Mouse (Mus musculus) stomach, embryonic 16.5 days (tissue): Measurements from ENCODE around the gene Ccdc8. TPM values are rescaled to one million over a fixed set of nuclear protein-coding genes. Genes with fewer than 3 reads are reported as not detected.

Experiments used
- ATAC-seq: fragments of 200-750 bp; cut with Nextera tagmentation; 2 replicates; pipeline ENCODE4 v1.8.0; 2017; ENCODE audit warnings: moderate number of reproducible peaks, moderate TSS enrichment; ENCODE audit not compliant: insufficient read depth, low FRiP score
- H3K27ac ChIP-seq: fragments of 300-500 bp; sonication (generic); 2 replicates; pipeline ENCODE4 v1.5.1; 2014; ENCODE audit warnings: low read length
- H3K27me3 ChIP-seq: fragments of 300-500 bp; sonication (generic); 2 replicates; pipeline ENCODE4 v1.6.1; 2014; ENCODE audit warnings: low read length, control low read depth, mixed read lengths; ENCODE audit not compliant: control insufficient read depth, insufficient read depth
- H3K36me3 ChIP-seq: fragments of 300-500 bp; sonication (generic); 2 replicates; pipeline ENCODE4 v1.6.1; 2014; ENCODE audit warnings: low read length; ENCODE audit not compliant: control insufficient read depth, insufficient read depth
- H3K4me1 ChIP-seq: fragments of 300-500 bp; sonication (generic); 2 replicates; pipeline ENCODE4 v1.6.1; 2014; ENCODE audit warnings: low read length, control low read depth, mixed read lengths; ENCODE audit not compliant: control insufficient read depth, insufficient read depth
- H3K4me2 ChIP-seq: fragments of 300-500 bp; sonication (generic); 2 replicates; pipeline ENCODE4 v1.6.1; 2014; ENCODE audit warnings: low read depth, low read length, mixed read lengths
- H3K4me3 ChIP-seq: fragments of 300-500 bp; sonication (generic); replicated peaks from 2 replicates; pipeline ENCODE4 v1.5.1; 2014; ENCODE audit warnings: mild to moderate bottlenecking, low read length
- H3K9ac ChIP-seq: fragments of 300-500 bp; sonication (generic); 2 replicates; pipeline ENCODE4 v1.6.1; 2014; ENCODE audit warnings: low read length
- H3K9me3 ChIP-seq: fragments of 300-500 bp; sonication (generic); replicated peaks from 2 replicates; pipeline ENCODE4 v1.6.1; 2016; ENCODE audit warnings: low read length, control low read depth; ENCODE audit not compliant: control insufficient read depth
- WGBS: fragments of 180-500 bp; shearing (Covaris S2); extraction: QIAGEN DNeasy Blood & Tissue Kit; methylation state at CpG from one replicate; pipeline ENCODE4 v1.1.7; 2014; 5-methylcytosine and 5-hydroxymethylcytosine counted together
- polyA plus RNA-seq: library from polyadenylated mRNA; unstranded; fragments of >200 nt; fragmentation: Nextera tagmentation; extraction: Ambion mirVana; gene quantifications from 2 replicates; pipeline ENCODE4 v1.2.1, GENCODE M21; 2015

Gene Ccdc8
- 40.4 and 45.1 TPM in 2 replicates for polyA plus RNA-seq

GRCm38 (mm10) chr7:16992451-16992807 is at the start of gene Ccdc8:
Ccdc8 (plus strand) TSS chr7:16992708.
- H3K27me3 ChIP-seq: no peaks in the 10 kb centered on the region
- ATAC-seq: no peak
- H3K4me3 ChIP-seq: peak within 1 kb of the TSS; percentile 61
- H3K36me3 ChIP-seq: 0 out of 2 replicates have a peak, but pooled peaks cover under 1% of the 10 kb centered on the region
- H3K27ac ChIP-seq: peak within 1 kb of the TSS; percentile 95
- H3K9ac ChIP-seq: peak within 1 kb of the TSS; percentile 55
- H3K4me1 ChIP-seq: peaks cover 66% of the 10 kb centered on the region
- WGBS: 92% methylated on average over 5 of the region's 5 CpGs
- peak within 1 kb of the TSS; percentile 81 for H3K4me2 ChIP-seq
- no peaks in the 10 kb centered on the region for H3K9me3 ChIP-seq

- 46% methylated on average over 4 of the region's 4 CpGs for WGBS
- Histone ChIP-seq H3K27ac (no peak overlapping the region; the same call in 1 of the 2 replicates), H3K27me3 (peaks cover 25% of the 10 kb centered on the region), H3K9ac (no peak overlapping the region), H3K4me1 (peaks cover 42% of the 10 kb centered on the region), H3K9me3 (no peaks in the 10 kb centered on the region), H3K4me3 (no peak overlapping the region), H3K4me2 (no peak overlapping the region), H3K36me3 (no peaks in the 10 kb centered on the region)
- ATAC-seq: no peak
These were observed 49.6 kb upstream of the Ccdc8 start for GRCm38 (mm10) chr7:16942861-16943260.

GRCm38 (mm10) chr7:16944061-16944807 is 48.3 kb upstream of the Ccdc8 start, which contains the start of gene Pnmal2:
Pnmal2 (plus strand) TSS chr7:16944682.
- peak within 1 kb of the TSS; percentile 70 for H3K4me3 ChIP-seq
- H3K36me3 ChIP-seq: no peaks in the 10 kb centered on the region
- no peak within 1 kb of the TSS for H3K27ac ChIP-seq
- peaks cover 48% of the 10 kb centered on the region for H3K4me1 ChIP-seq
- ATAC-seq: peak; percentile 85
- H3K4me2 ChIP-seq: peak within 1 kb of the TSS; percentile 87
- H3K9ac ChIP-seq: peak within 1 kb of the TSS; percentile 84
- 13% methylated on average over 36 of the region's 36 CpGs for WGBS
- peaks cover 27% of the 10 kb centered on the region for H3K27me3 ChIP-seq
- no peaks in the 10 kb centered on the region for H3K9me3 ChIP-seq

GRCm38 (mm10) chr7:16944808-16945315 is 47.6 kb upstream of the Ccdc8 start:
- H3K9ac ChIP-seq: peak overlapping the region; percentile 84
- no peaks in the 10 kb centered on the region for H3K36me3 ChIP-seq
- ATAC-seq: peak; percentile 5; the same call in 1 of the 2 replicates
- H3K4me3 ChIP-seq: peak overlapping the region; percentile 70
- H3K4me1 ChIP-seq: peaks cover 53% of the 10 kb centered on the region
- no peaks in the 10 kb centered on the region for H3K9me3 ChIP-seq
- H3K27ac ChIP-seq: no peak overlapping the region
- 5% methylated on average over 22 of the region's 22 CpGs for WGBS
- peaks cover 27% of the 10 kb centered on the region for H3K27me3 ChIP-seq
- peak overlapping the region; percentile 87 for H3K4me2 ChIP-seq

- H3K4me3 ChIP-seq: peak overlapping the region; percentile 70
- H3K4me1 ChIP-seq: peaks cover 53% of the 10 kb centered on the region
- 30% methylated on average over 17 of the region's 17 CpGs for WGBS
- H3K36me3 ChIP-seq: no peaks in the 10 kb centered on the region
- peak overlapping the region; percentile 84 for H3K9ac ChIP-seq
- ATAC-seq: no peak
- peaks cover 27% of the 10 kb centered on the region for H3K27me3 ChIP-seq
- peak overlapping the region; percentile 87 for H3K4me2 ChIP-seq
- H3K27ac ChIP-seq: no peak overlapping the region
- no peaks in the 10 kb centered on the region for H3K9me3 ChIP-seq
These were observed 47.1 kb upstream of the Ccdc8 start for GRCm38 (mm10) chr7:16945419-16945818.

- Histone ChIP-seq H3K9ac (peak overlapping the region; percentile 70), H3K27ac (peak overlapping the region; percentile 38), H3K27me3 (peaks cover 27% of the 10 kb centered on the region), H3K4me1 (peaks cover 51% of the 10 kb centered on the region), H3K4me3 (peak overlapping the region; percentile 43), H3K4me2 (peak overlapping the region; percentile 87), H3K9me3 (no peaks in the 10 kb centered on the region), H3K36me3 (no peaks in the 10 kb centered on the region)
- no peak for ATAC-seq
- 14% methylated on average over 53 of the region's 53 CpGs for WGBS
These were observed 45.8 kb upstream of the Ccdc8 start for GRCm38 (mm10) chr7:16946441-16947348.

- WGBS: 24% methylated on average over 22 of the region's 22 CpGs
- Histone ChIP-seq H3K27me3 (peaks cover 27% of the 10 kb centered on the region), H3K4me1 (peaks cover 51% of the 10 kb centered on the region), H3K27ac (peak overlapping the region; percentile 76), H3K9ac (peak overlapping the region; percentile 70), H3K4me2 (peak overlapping the region; percentile 87), H3K4me3 (peak overlapping the region; percentile 43), H3K36me3 (no peaks in the 10 kb centered on the region), H3K9me3 (no peaks in the 10 kb centered on the region)
- ATAC-seq: no peak
These were observed 45.1 kb upstream of the Ccdc8 start for GRCm38 (mm10) chr7:16947349-16947895.

GRCm38 (mm10) chr7:16947959-16948361 is 44.5 kb upstream of the Ccdc8 start:
- H3K4me3 ChIP-seq: no peak overlapping the region; the same call in 1 of the 2 replicates
- H3K27me3 ChIP-seq: peaks cover 27% of the 10 kb centered on the region
- peak; percentile 22; the same call in 1 of the 2 replicates for ATAC-seq

More at GRCm38 (mm10) chr7:16947959-16948361, 44.5 kb upstream of the Ccdc8 start:
- Histone ChIP-seq H3K4me1 (peaks cover 51% of the 10 kb centered on the region), H3K9ac (peak overlapping the region; percentile 55), H3K9me3 (no peaks in the 10 kb centered on the region), H3K27ac (peak overlapping the region; percentile 76), H3K4me2 (peak overlapping the region; percentile 87), H3K36me3 (no peaks in the 10 kb centered on the region)
- 6% methylated on average over 4 of the region's 4 CpGs for WGBS
